ENCODE assay signal across 8 mouse cellular contexts in the genomic region with DNA sequence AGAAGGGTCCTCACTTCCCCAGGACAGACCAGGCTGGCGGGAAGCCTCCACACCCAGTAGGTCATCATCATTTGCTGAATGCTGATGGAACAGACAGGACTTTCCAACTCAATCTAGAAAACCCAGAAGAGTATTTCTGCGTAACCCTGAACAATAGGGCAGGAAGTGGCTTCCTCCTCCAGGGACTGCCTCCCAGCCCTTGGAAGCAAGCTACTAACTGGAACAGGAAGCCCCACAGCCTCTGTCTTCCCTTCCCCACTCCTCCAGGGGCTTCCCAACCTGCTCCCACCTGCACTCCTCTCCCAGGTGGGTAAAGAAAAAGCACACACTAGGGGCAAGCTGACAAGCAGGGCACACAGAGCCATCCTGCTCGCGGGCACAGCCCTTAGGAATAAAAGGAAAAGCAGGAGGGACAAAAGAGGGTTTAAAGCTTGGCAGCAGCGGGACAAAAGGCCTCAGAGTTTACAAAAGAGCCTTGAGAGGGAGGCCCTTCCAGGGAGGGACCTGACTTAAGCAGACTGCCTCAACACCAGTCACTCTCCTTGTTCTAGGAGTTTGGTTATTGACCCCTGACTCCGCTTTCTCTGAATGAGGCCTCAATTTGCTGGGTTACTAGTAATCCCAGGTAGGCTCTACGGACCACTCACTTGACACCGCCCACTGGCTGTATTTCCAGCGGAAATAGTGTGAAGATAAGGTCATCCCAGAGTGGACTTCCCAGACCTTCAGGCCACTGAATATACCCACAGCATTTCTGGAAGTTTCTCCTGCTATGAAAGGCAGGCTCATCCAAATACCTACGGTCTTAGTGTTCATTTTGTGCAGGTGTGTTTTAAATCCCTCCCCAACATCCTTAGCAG. TPM values are rescaled to one million over a fixed set of nuclear protein-coding genes. Genes with fewer than 3 reads are reported as not detected.
DNase-seq lines count a peak whose midpoint lies in the region; ATAC-seq and TF ChIP-seq lines count a peak whose summit lies in the region.

No protein-coding gene starts in this region.

- peak; percentile 55 for DNase-seq in embryo, embryonic 10 days (ENCODE audit: low spot score)
- peak; percentile 72 for DNase-seq in lung, postnatal 0 days (ENCODE audit: low spot score)
- no peak for DNase-seq in urinary bladder, postnatal 10 days (ENCODE audit: low spot score)
- DNase-seq in retina, postnatal 1 day, result no peak
- no peak for DNase-seq in gastrocnemius, postnatal 14 days

- H3K9me3 ChIP-seq in forebrain, embryonic 13.5 days (replicated peaks), result no peaks in the 10 kb centered on the region
- no peaks in the 10 kb centered on the region for H3K9me3 ChIP-seq in hindbrain, embryonic 15.5 days
- no peaks in the 10 kb centered on the region for H3K9me3 ChIP-seq in lung, postnatal 0 days (ENCODE audit: low read length)

- 8% methylated on average over 10 of the region's 10 CpGs for WGBS in forebrain, embryonic 13.5 days
- 17% methylated on average over 10 of the region's 10 CpGs for WGBS in hindbrain, embryonic 15.5 days
- 26% methylated on average over 10 of the region's 10 CpGs for WGBS in lung, postnatal 0 days

- peaks cover 41% of the 10 kb centered on the region for H3K4me1 ChIP-seq in forebrain, embryonic 13.5 days
- peaks cover 41% of the 10 kb centered on the region for H3K4me1 ChIP-seq in hindbrain, embryonic 15.5 days (replicated peaks)
- peaks cover 9% of the 10 kb centered on the region; the same call in 1 of the 2 replicates for H3K4me1 ChIP-seq in lung, postnatal 0 days (ENCODE audit: insufficient read depth, low read depth, low read length)

- peak; percentile 50; the same call in 1 of the 2 replicates for TF ChIP-seq EP300 in lung, postnatal 0 days (IDR thresholded peaks at IDR 0.05)

- intact Hi-C loops in gastrocnemius, postnatal 14 days (cut with DNase I; ENCODE audit: low total_unique reads), result no loop called here

- ATAC-seq in forebrain, embryonic 13.5 days, result no peak
- no peak for ATAC-seq in hindbrain, embryonic 15.5 days (ENCODE audit: low FRiP score, low read depth)
- ATAC-seq in lung, postnatal 0 days, result no peak
- no peak for ATAC-seq in megakaryocyte, adult 5-6 weeks (ENCODE audit: poor library complexity, severe bottlenecking)

- peak overlapping the region; percentile 87 for H3K4me2 ChIP-seq in forebrain, embryonic 13.5 days
- H3K4me2 ChIP-seq in hindbrain, embryonic 15.5 days, result no peak overlapping the region
- peak overlapping the region; percentile 23; the same call in 1 of the 2 replicates for H3K4me2 ChIP-seq in lung, postnatal 0 days (replicated peaks; ENCODE audit: low read depth, low read length)

- no peak overlapping the region for H3K4me3 ChIP-seq in forebrain, embryonic 13.5 days
- H3K4me3 ChIP-seq in hindbrain, embryonic 15.5 days, result no peak overlapping the region
- H3K4me3 ChIP-seq in lung, postnatal 0 days (ENCODE audit: low read depth, low read length), result no peak overlapping the region

- no peaks in the 10 kb centered on the region for H3K27me3 ChIP-seq in forebrain, embryonic 13.5 days
- H3K27me3 ChIP-seq in hindbrain, embryonic 15.5 days, result no peaks in the 10 kb centered on the region
- no peaks in the 10 kb centered on the region for H3K27me3 ChIP-seq in lung, postnatal 0 days (replicated peaks; ENCODE audit: insufficient read depth, low read length)

- peak overlapping the region; percentile 31 for H3K9ac ChIP-seq in forebrain, embryonic 13.5 days
- no peak overlapping the region for H3K9ac ChIP-seq in hindbrain, embryonic 15.5 days
- H3K9ac ChIP-seq in lung, postnatal 0 days (replicated peaks; ENCODE audit: low read depth), result no peak overlapping the region

- TF ChIP-seq CTCF in lung, postnatal 0 days (IDR thresholded peaks at IDR 0.05), result no peak

- peaks cover 4% of the 10 kb centered on the region for H3K36me3 ChIP-seq in forebrain, embryonic 13.5 days (ENCODE audit: poor library complexity, severe bottlenecking)
- peaks cover 5% of the 10 kb centered on the region for H3K36me3 ChIP-seq in hindbrain, embryonic 15.5 days
- H3K36me3 ChIP-seq in lung, postnatal 0 days (ENCODE audit: insufficient read depth, low read length), result peaks cover 5% of the 10 kb centered on the region; the same call in 1 of the 2 replicates

- H3K27ac ChIP-seq in forebrain, embryonic 13.5 days, result peak overlapping the region; percentile 96
- H3K27ac ChIP-seq in hindbrain, embryonic 15.5 days (replicated peaks), result peak overlapping the region; percentile 84
- peak overlapping the region; percentile 95 for H3K27ac ChIP-seq in lung, postnatal 0 days (ENCODE audit: low read length)

RNA-seq across cellular contexts. Expression of a gene that starts 1.6 kb away (rescaled TPM):
- polyA plus RNA-seq in forebrain, embryonic 13.5 days (2015; fragmentation: Nextera tagmentation; extraction: Ambion mirVana), result 30.7 and 32.9 TPM in 2 replicates
- polyA plus RNA-seq in hindbrain, embryonic 15.5 days (2015; fragmentation: Nextera tagmentation; extraction: Ambion mirVana), result 38.8 and 41.3 TPM in 2 replicates
- 18.4 and 21.0 TPM in 2 replicates for polyA plus RNA-seq in lung, postnatal 0 days (2015; fragmentation: Nextera tagmentation; extraction: Ambion mirVana)
- 4.2 and 4.5 TPM in 2 replicates for total RNA-seq in megakaryocyte, adult 5-6 weeks (2015)
- total RNA-seq in megakaryocyte, adult 5-6 weeks (2017), result 8.1 and 9.3 TPM in 2 replicates
- total RNA-seq in gastrocnemius, postnatal 14 days (2021), result 10 to 100 TPM; 35.9 to 47.2 TPM

RNA-seq across cellular contexts. Expression of a gene that starts 27.9 kb away (rescaled TPM):
- 273 and 295 TPM in 2 replicates for polyA plus RNA-seq in forebrain, embryonic 13.5 days (2015; fragmentation: Nextera tagmentation; extraction: Ambion mirVana)
- 177 and 190 TPM in 2 replicates for polyA plus RNA-seq in hindbrain, embryonic 15.5 days (2015; fragmentation: Nextera tagmentation; extraction: Ambion mirVana)
- polyA plus RNA-seq in lung, postnatal 0 days (2015; fragmentation: Nextera tagmentation; extraction: Ambion mirVana), result 82.2 and 82.9 TPM in 2 replicates
- total RNA-seq in megakaryocyte, adult 5-6 weeks (2015), result 80.0 and 85.4 TPM in 2 replicates
- 124 and 138 TPM in 2 replicates for total RNA-seq in megakaryocyte, adult 5-6 weeks (2017)
- total RNA-seq in gastrocnemius, postnatal 14 days (2021), result 10 to 100 TPM; 23.0 to 30.3 TPM

RNA-seq across cellular contexts. Expression of a gene that starts 35.3 kb away (rescaled TPM):
- polyA plus RNA-seq in forebrain, embryonic 13.5 days (2015; fragmentation: Nextera tagmentation; extraction: Ambion mirVana), result 0.52 and 0.66 TPM in 2 replicates
- 2.4 TPM in 2 replicates for polyA plus RNA-seq in hindbrain, embryonic 15.5 days (2015; fragmentation: Nextera tagmentation; extraction: Ambion mirVana)
- 26.8 and 29.1 TPM in 2 replicates for polyA plus RNA-seq in lung, postnatal 0 days (2015; fragmentation: Nextera tagmentation; extraction: Ambion mirVana)
- 5.6 and 6.0 TPM in 2 replicates for total RNA-seq in megakaryocyte, adult 5-6 weeks (2015)
- 3.5 and 7.2 TPM in 2 replicates for total RNA-seq in megakaryocyte, adult 5-6 weeks (2017)
- total RNA-seq in gastrocnemius, postnatal 14 days (2021), result 100 to 1,000 TPM; 212 to 226 TPM

Comparison
In these comparisons a context has a peak if more than half of its experiments do, and no peak if none do; other contexts are left out.
1. DNase-seq: peak in embryo, embryonic 10 days (single experiment) and lung, postnatal 0 days (single experiment); none in urinary bladder, postnatal 10 days (single experiment), retina, postnatal 1 day (single experiment) and gastrocnemius, postnatal 14 days (single experiment).
2. Peak in every context shown above with its lines, with median percentiles within 50 percentile points of each other: H3K27ac ChIP-seq.